Mouse (Mus musculus): ENCODE measurements around the gene Ccdc106. TPM values are rescaled to one million over a fixed set of nuclear protein-coding genes. Genes with fewer than 3 reads are reported as not detected.
A peak's percentile ranks its signal among the peaks of the same experiment; 100 is the strongest.

Gene Ccdc106
- total and polyA plus RNA-seq, 3 experiments = 0.52 to 0.81 TPM; not detected in 1

DNA sequence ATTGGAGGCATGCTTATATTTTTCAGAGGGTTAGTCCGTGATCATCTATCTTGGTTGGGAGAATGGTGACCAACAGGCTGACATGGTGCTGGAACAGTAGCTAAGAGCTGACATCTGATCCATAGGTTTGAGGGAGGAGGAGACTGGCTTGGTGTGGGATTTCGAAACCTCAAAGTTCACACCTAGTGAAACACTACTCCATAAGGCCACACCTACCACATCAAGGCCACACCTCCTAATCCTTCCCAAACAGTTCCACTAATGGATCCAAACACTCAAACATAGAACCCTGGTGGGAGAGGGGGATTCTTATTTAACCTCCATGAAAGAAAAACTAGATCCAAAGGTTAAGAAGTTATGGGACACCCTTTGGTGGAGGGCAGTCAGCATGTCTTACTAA, 3.4 kb upstream of the Ccdc106 start:
- Histone ChIP-seq H3K9me3 (replicated peaks; ENCODE audit: low read length) (peaks cover 6% of the 10 kb centered on the region), H3K79me2 (replicated peaks; ENCODE audit: control insufficient read depth, extremely low read depth, insufficient read depth, poor library complexity, severe bottlenecking) (peaks cover 17% of the 10 kb centered on the region), H3K27me3 (replicated peaks) (no peaks in the 10 kb centered on the region), H3K4me1 (ENCODE audit: control insufficient read depth in 1 of 2, insufficient read depth in 2 of 2) (peaks cover 4 to 37% of the 10 kb centered on the region in 2 experiments), H3K36me3 (replicated peaks in 1 of 2; ENCODE audit: control insufficient read depth in 1 of 2, insufficient read depth in 1 of 2, low read length in 1 of 2) (peaks cover 16 to 28% of the 10 kb centered on the region in 2 experiments), H3K27ac (ENCODE audit: insufficient read depth, low read depth) (no peak overlapping the region), H3K4me2 (ENCODE audit: insufficient read depth, low read depth, poor library complexity, severe bottlenecking) (no peak overlapping the region), H3K4me3 (replicated peaks in 1 of 3; ENCODE audit: low read depth in 2 of 3, low read length in 2 of 3, poor library complexity in 1 of 3) (no peak overlapping the region), H3K9ac (ENCODE audit: insufficient read depth, low read depth) (no peak overlapping the region)
- dilution Hi-C loops (cut with MboI; ENCODE audit: extremely low pct_ligation_motif_present, extremely low pct_unique_long_range_greater_than_20kb, low sequenced_read_pairs) (no loop called here), in situ Hi-C loops (cut with MboI; ENCODE audit: low pct_ligation_motif_present, low pct_unique_long_range_greater_than_20kb, low sequenced_read_pairs) (no loop called here)
- no peak for TF ChIP-seq TBP (conservative IDR thresholded peaks at IDR 0.05; ENCODE audit: low read depth, low read length)
- TF ChIP-seq E2F4 (IDR thresholded peaks at IDR 0.05; ENCODE audit: insufficient replicate concordance, low read depth, low read length) = no peak
- no peak for TF ChIP-seq POLR2AphosphoS2 (IDR thresholded peaks at IDR 0.05; ENCODE audit: low read depth, low read length)
- no peak for TF ChIP-seq MYC (IDR thresholded peaks at IDR 0.05; ENCODE audit: low read depth, low read length)
- no peak for TF ChIP-seq ZKSCAN1 (IDR thresholded peaks at IDR 0.05; ENCODE audit: borderline replicate concordance, low read depth, low read length)
- TF ChIP-seq POLR2A (IDR thresholded peaks at IDR 0.05; ENCODE audit: low read depth, low read length) = no peak
- no peak for TF ChIP-seq ZNF384 (IDR thresholded peaks at IDR 0.05; ENCODE audit: low read depth, low read length)
- no peak for TF ChIP-seq ZMIZ1 (IDR thresholded peaks at IDR 0.05; ENCODE audit: low read depth, low read length)
- TF ChIP-seq MAFK (IDR thresholded peaks at IDR 0.05; ENCODE audit: insufficient replicate concordance, low read length) = no peak
- TF ChIP-seq ELF1 (IDR thresholded peaks at IDR 0.05; ENCODE audit: low read depth, low read length) = no peak
- no peak for TF ChIP-seq USF1 (IDR thresholded peaks at IDR 0.05; ENCODE audit: low read depth, low read length)
- TF ChIP-seq JUND (conservative IDR thresholded peaks at IDR 0.05; ENCODE audit: low read depth, low read length) = no peak
- no peak for TF ChIP-seq MXI1 (IDR thresholded peaks at IDR 0.05; ENCODE audit: low read depth, low read length)
- no peak for TF ChIP-seq MAZ (IDR thresholded peaks at IDR 0.05; ENCODE audit: low read depth, low read length)
- no peak for TF ChIP-seq NELFE (IDR thresholded peaks at IDR 0.05; ENCODE audit: low read depth, low read length)
- no peak for DNase-seq (ENCODE audit: extremely low read depth)

- dilution Hi-C loops (cut with MboI; ENCODE audit: extremely low pct_ligation_motif_present, extremely low pct_unique_long_range_greater_than_20kb, low sequenced_read_pairs) (no loop called here), in situ Hi-C loops (cut with MboI; ENCODE audit: low pct_ligation_motif_present, low pct_unique_long_range_greater_than_20kb, low sequenced_read_pairs) (no loop called here)
- Histone ChIP-seq H3K36me3 (replicated peaks in 1 of 2; ENCODE audit: control insufficient read depth in 1 of 2, insufficient read depth in 1 of 2, low read length in 1 of 2) (peaks cover 18 to 30% of the 10 kb centered on the region in 2 experiments), H3K4me2 (ENCODE audit: insufficient read depth, low read depth, poor library complexity, severe bottlenecking) (no peak overlapping the region), H3K27me3 (replicated peaks) (no peaks in the 10 kb centered on the region), H3K79me2 (replicated peaks; ENCODE audit: control insufficient read depth, extremely low read depth, insufficient read depth, poor library complexity, severe bottlenecking) (peaks cover 22% of the 10 kb centered on the region), H3K4me3 (replicated peaks in 1 of 3; ENCODE audit: low read depth in 2 of 3, low read length in 2 of 3, poor library complexity in 1 of 3) (no peak overlapping the region), H3K9me3 (replicated peaks; ENCODE audit: low read length) (peaks cover 6% of the 10 kb centered on the region), H3K27ac (ENCODE audit: insufficient read depth, low read depth) (no peak overlapping the region), H3K9ac (ENCODE audit: insufficient read depth, low read depth) (no peak overlapping the region), H3K4me1 (ENCODE audit: control insufficient read depth in 1 of 2, insufficient read depth in 2 of 2) (peaks cover 4 to 38% of the 10 kb centered on the region in 2 experiments)
- TF ChIP-seq SMC3 (IDR thresholded peaks at IDR 0.05; ENCODE audit: low read depth, low read length) (no peak), CTCF (conservative IDR thresholded peaks at IDR 0.05 in 1 of 2, IDR thresholded peaks at IDR 0.05 in 1 of 2; ENCODE audit: low read depth in 2 of 2, low read length in 2 of 2) (peak in 1 of 2 experiments; percentile 13; a peak in 1 of 4 replicates), UBTF (IDR thresholded peaks at IDR 0.05; ENCODE audit: low read depth, low read length) (no peak)
- DNase-seq (ENCODE audit: extremely low read depth) = no peak
Observed at GRCm38 (mm10) chr7:5017352-5017751, 3.0 kb upstream of the Ccdc106 start.

All from CH12.LX (cell line).